Mouse (Mus musculus): Measurements from ENCODE around the gene Sh3bp5l.

DNA sequence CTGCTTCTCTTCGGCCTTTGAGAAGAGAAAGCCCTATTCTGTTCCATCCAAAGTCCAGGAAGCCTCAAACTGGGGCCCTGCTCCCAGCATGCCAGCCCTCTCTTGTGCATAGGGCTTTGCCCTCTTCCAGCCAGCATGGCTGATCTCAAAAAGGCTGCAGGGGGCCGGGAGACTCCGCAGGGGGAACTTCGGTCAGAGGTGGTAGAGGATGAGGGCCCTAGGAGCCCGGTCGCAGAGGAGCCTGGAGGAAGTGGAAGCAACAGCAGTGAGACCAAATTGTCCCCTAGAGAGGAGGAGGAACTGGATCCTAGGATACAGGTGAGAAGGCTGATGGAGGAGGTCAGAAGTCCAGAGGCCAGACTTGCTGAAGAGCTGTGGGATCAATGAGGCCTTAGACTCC, 1.0 kb downstream of the Sh3bp5l start:
- TF ChIP-seq CTCF (IDR thresholded peaks at IDR 0.05; ENCODE audit: low read depth, low read length) (no peak), TAL1 (conservative IDR thresholded peaks at IDR 0.05; ENCODE audit: low read depth, low read length) (no peak), GATA1 (IDR thresholded peaks at IDR 0.05; ENCODE audit: borderline replicate concordance, low read length) (no peak), GATA2 (IDR thresholded peaks at IDR 0.05; ENCODE audit: borderline replicate concordance, low read depth, low read length) (no peak)

All from G1E (cell line).